Mouse (Mus musculus) splenic B cell, adult 2 months (primary cell): ENCODE measurements around the gene Ndufb5.
"Not testable (repeated sequence)": the region's sequence is repeated elsewhere in the genome, so short reads cannot be mapped to it uniquely, and the experiment has no call there.

Experiments used
- DNase-seq: peaks from one replicate; pipeline ENCODE4 v3.0.0-alpha.2; 2011; ENCODE audit warnings: low read depth, low spot score
- H3K27me3 ChIP-seq: 2 replicates; pipeline ENCODE4 v1.6.1; 2012; ENCODE audit warnings: mild to moderate bottlenecking, low read length, moderate library complexity, mixed read lengths; ENCODE audit not compliant: control insufficient read depth, poor library complexity, insufficient read depth, severe bottlenecking
- H3K36me3 ChIP-seq: 2 replicates; pipeline ENCODE4 v1.6.1; 2012; ENCODE audit warnings: mild to moderate bottlenecking, low read length, moderate library complexity, mixed read lengths; ENCODE audit not compliant: control insufficient read depth, poor library complexity, insufficient read depth, severe bottlenecking

The Ndufb5 gene

DNA sequence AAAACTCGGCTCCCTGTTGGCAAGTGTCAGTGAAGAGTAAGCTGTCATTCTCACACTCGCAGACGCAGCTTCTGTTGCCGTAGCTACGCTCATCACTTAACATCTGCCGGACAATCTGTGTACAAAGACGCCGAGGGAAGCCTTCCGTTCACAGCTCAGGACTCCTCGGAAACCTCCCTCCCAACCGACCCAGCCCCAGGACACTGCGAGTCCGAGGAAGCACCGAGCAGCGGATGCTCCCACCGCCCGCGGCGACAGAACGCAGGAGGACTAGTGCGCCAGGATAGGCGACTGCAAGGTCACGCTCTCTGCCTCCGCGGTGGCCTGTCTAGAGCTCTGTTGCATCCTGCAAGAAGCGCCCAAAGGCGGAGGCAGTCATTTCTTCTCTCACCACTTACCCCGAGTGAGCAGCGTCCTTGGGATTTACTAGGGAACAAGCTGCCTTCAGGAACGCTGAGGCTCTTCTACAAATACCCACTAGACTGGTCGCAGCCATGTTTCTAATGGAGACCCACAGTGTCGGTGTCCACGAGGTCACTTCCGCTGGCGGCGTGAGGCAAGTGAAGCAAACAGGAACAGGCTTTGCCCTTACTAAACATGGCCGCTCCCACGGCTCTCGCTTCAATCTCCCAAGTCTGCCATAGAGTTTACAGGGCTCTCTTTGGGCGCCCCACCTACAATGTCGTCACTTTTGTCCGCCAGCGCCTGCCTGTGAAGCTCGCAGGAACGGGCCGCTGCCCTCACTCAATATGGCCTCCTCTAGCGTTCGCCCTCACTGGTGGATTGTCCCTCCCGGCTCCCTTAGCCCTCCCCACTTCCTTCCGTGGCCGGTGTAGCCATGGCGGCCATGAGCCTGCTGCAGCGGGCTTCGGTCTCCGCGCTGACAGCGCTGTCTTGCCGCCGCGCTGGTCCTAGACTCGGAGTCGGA, at the start of gene Ndufb5:
Gene Ndufb5, plus strand, starts transcription at position 747 of the 928 bp plus-strand sequence.
- DNase-seq, result peak; percentile 99
- Histone ChIP-seq H3K27me3 (no peaks in the 10 kb centered on the region), H3K36me3 (peaks cover 6% of the 10 kb centered on the region)

DNA sequence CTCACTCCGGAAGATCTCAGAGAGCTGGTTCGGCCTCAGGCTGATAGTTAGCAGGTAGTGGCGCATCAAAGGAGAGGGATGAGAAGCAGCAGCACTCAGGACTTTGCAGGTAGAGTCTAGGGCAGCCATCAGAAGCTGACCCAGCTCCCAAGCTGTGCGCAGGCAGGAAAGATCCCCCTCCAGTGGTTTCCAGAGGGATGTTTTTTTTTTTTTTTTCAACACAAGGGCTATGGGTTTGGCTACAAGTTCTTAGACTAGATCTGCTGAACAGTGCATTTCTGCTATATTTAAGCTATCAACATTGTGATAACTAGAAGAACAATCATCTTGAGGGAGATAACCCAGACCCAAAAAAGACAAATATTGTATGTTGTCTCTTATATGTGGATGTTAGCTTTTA, 49.6 kb upstream of the Ndufb5 start:
- DNase-seq, result no peak
- H3K36me3 ChIP-seq, result no peaks in the 10 kb centered on the region
- no peaks in the 10 kb centered on the region for H3K27me3 ChIP-seq

DNA sequence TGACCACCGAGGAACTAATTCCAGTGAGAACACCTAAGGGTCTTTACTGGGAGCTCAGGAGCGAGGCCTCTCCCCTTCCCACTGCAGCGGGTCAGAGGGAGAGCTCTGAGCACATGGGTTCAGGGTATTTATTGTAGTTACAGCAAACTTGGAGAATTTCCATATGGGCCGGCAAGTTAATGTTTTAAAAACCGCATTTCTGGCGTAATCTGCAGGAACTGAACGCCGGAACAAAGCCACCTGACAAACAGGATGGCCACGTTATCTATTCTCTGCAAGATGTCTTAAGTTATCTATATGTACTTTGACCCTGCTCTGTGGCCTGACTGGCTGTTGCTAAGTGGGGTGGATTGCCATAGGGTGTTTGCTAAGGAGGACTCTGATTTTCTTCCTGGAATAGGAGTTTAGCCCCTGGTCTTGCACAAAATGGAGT, 47.2 kb upstream of the Ndufb5 start:
- Histone ChIP-seq H3K27me3 (no peaks in the 10 kb centered on the region), H3K36me3 (no peaks in the 10 kb centered on the region)
- no peak for DNase-seq

DNA sequence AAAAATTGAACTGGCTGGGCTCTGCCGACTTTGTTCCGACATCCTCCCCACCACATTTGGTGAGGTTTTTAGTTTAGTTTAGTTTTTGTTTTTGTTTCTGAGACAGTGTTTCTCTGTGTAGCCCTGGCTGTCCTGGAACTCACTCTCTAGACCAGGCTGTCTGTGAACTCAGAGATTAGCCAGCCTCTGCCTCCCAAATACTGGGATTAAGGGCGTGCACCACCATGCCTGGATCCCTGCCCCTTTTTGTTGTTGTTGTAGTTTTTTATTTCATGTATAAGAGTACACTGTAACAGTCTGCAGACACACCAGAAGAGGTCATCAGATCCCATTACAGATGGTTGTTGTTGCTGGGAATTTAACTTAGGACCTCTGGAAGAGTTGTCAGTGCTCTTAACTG, 46.8 kb upstream of the Ndufb5 start:
- DNase-seq, result no peak

DNA sequence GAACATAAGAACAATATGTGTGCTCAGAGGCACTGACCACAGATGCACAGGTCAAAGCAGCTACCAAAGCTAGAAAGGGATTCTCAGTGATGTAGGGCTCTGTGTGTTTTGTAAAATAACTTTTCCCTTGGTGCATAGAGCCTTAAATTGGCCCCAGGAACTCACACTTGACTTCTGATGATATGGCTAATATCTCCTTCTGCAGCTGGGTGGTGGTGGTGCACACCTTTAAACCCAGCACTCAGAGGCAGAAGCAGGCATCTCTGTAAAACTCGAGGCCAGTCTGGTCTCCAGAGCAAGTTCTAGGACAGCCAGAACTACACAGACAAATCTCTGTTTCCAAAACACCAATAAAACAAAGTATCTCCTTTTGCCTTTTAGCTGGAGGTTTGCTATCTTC, 45.9 kb upstream of the Ndufb5 start:
- DNase-seq, result no peak

More for the DNA sequence above, 46.8 kb upstream of the Ndufb5 start:
- H3K36me3 ChIP-seq, result no peaks in the 10 kb centered on the region
- H3K27me3 ChIP-seq, result no peaks in the 10 kb centered on the region

DNA sequence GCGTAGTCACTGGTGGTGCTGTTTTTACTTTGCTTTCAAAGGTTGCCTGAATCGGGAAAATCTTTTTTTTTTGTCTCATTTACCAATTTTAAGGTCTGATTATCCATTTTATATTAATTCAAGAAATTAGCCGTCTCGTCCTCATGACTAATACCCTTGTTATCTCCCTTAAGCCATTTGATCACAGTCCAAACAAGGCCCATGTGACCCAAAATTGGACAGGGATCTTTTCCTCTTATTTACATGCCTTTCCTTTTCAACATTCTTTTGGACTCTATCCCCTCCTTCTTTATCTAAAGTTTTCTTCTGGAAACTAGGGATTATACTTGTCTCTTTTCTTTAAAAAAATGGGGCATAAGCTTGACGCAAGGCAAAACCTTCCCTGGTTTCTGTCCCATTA, 44.9 kb upstream of the Ndufb5 start:
- DNase-seq, result no peak
- no peaks in the 10 kb centered on the region for H3K36me3 ChIP-seq
- H3K27me3 ChIP-seq, result no peaks in the 10 kb centered on the region

More for the DNA sequence above, 45.9 kb upstream of the Ndufb5 start:
- no peaks in the 10 kb centered on the region for H3K36me3 ChIP-seq
- no peaks in the 10 kb centered on the region for H3K27me3 ChIP-seq

DNA sequence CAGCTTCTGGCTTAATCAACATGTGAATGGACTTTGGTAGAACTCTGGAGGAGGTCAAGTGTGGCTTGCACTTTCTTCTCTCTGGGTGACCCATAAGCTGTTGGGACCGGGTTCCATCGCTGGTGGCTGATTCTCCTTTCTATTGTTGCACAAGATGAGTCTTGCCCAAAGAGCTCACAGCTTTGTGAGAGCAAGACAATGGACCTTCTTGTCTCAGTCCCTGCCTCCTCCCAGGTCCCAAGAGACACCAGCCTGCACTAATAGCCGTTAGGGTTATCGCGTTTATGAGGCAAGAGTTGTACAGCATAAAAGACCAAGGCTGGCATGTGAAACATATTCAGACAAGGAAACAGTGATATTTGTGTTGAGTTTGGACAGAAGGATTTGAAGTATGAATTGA, 42.6 kb upstream of the Ndufb5 start:
- DNase-seq, result no peak
- no peaks in the 10 kb centered on the region for H3K36me3 ChIP-seq

DNA sequence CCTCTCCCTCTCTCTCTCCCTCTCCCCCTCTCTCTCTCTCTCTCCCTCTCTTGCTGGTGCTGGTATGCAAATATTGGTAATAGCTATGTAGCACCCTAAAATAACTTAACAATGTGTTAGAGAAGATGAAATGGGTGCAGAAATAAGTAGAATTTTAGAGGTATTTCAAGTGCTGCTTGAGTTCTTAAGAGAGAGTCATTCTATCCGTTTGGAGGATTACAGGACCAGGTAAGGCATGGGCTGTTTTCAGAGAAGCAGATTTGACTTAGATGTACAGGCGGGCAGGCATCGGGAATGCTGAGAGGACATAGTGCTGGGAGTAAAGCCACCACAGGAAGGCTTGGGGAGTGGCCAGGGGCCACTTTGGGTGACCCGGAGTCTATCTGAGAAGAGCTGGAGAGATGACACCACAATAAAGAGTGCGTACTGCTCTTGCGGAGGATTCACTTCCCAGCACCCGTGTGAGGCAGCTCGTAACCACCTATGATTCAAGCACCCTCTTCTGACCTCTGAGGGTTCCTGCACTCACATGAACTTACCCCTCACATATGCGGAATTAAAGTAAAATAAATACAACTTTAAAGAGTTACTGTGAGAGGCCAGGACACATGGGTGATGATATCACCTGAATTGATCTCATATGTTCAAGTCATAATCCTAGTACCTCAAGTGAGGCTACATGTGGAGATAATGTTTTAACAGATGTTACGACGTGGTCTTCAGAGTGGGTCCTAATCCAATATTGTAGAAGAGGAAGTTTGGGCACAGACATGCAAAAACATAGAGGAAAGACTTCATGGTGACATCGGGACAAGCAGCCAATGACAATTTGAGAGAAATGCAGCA, 41.8 kb upstream of the Ndufb5 start:
- DNase-seq, result no peak
- Histone ChIP-seq H3K36me3 (no peaks in the 10 kb centered on the region), H3K27me3 (no peaks in the 10 kb centered on the region)

More for the DNA sequence above, 42.6 kb upstream of the Ndufb5 start:
- no peaks in the 10 kb centered on the region for H3K27me3 ChIP-seq

DNA sequence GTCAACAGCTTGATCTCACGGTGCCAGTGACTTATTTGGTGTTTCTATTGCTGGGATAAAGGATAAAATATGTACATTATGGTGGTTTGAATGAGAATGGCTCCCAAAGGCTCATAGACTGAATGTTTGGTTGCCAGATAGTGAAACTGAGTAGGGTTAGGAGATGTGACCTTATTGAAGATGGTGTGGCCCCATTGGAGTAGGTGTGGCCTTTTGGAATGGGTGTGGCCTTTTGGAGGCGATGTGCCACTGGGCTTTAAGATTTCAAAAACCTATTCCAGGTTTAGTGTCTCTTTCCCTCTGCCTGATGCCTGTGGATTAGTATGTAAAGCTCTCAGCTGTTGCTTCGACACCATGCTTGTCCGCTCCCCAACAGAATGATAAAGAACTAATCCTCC, 41.2 kb upstream of the Ndufb5 start:
- no peaks in the 10 kb centered on the region for H3K36me3 ChIP-seq
- DNase-seq, result no peak

DNA sequence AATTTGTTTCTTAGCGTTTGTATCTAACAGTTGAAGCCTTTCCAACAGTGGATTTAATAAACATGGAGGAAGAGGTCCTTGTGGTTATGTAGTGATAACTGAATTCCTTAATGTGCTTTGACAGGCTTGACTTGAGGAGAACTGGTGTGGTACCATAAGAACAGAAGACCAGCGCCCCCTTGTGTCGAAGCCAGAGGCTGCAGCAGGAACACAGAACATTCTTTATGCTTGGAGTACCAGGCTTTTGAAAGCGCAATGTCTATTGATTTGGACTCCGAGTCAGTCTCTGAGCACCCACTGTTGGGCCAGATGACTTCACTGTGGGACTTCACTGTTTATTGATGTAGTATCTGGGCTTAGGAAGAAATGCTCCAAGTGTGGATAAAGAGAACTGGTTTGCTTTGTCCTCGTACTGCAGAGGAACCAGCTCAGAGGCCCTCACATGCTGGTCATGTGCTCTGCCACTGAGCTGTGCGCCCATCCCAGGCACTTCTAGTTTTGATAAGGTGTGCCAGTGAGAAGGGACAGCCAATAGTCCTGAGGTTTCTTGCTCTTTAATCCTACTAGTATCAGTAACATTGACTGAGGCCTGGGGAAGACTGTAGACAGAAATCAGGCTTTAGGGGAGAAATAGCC, 38.4 kb upstream of the Ndufb5 start:
- Histone ChIP-seq H3K36me3 (no peaks in the 10 kb centered on the region), H3K27me3 (no peaks in the 10 kb centered on the region)
- peak; percentile 87 for DNase-seq

More for the DNA sequence above, 41.2 kb upstream of the Ndufb5 start:
- H3K27me3 ChIP-seq, result no peaks in the 10 kb centered on the region

DNA sequence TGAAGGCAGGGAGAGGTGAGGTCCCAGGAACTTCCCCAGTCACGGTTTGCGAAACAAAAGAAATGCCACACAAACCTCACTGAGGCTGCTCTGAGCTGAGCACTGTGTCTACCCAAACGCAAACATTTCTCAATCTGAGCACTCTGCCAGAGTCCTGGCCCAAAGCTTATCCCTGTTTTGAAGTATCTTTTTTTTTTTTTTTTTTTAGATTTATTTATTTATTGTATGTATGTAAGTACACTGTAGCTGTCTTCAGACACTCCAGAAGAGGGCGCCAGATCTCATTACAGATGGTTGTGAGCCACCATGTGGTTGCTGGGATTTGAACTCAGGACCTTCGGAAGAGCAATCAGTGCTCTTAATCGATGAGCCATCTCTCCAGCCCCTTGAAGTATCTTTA, 32.8 kb upstream of the Ndufb5 start:
- DNase-seq, H3K27me3 ChIP-seq, H3K36me3 ChIP-seq: not testable (repeated sequence)

DNA sequence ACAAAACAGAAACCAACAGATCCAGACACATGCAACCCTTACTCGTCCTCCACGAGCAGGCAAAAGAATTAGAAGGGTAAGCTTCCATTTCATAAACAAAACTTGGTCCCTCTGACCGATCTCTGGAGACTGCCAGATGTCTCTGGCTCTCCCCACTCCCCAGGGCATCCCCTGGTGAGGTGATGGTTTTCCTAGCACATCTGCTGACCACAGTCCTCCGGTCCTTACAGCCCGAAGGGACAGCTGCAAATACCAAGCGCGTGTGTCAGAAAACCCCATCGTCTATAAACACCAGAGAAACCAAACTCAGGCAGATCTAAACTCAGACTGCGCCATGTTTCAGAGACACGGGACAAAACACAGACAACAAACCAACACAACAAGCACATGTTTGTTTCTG, 32.2 kb upstream of the Ndufb5 start:
- not testable (repeated sequence) for DNase-seq, H3K36me3 ChIP-seq

DNA sequence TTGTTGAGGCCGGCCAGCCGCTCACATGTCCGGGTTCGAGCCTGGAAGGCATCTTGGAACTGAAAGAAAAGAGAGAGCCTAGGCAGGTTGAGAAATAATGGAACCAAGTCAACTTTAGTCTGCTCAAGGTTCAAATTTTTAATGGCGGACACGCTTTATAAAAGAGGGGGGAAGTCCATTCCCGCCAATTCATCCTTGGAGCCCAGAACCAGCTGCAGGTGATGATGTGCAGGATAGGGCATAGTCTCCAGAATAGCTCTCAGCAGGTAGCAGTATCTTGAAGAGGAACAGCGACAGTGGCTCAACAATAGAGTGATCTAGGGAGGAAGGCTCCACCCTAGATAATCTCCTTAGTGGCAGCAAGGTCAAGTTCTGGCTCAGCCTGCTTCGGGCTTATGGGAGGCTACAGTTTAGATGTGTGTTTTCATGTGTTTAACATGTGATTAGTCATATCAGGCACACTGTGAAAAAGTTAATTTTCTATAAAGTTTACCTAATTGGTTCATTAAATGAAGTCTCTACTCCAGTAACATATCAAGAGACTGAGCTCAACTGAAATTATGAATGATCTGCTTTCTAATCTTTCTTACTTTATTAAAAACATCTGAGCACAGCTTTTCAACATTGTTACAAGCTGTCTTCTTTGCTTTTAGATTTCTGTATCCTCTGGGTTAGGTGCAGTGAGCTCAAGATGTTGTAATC, 31.0 kb upstream of the Ndufb5 start, which contains the start of gene Actl6a:
Gene Actl6a, plus strand, starts transcription at position 652 of the 702 bp plus-strand sequence.
- not testable (repeated sequence) for H3K36me3 ChIP-seq, H3K27me3 ChIP-seq, DNase-seq

More for the DNA sequence above, 32.2 kb upstream of the Ndufb5 start:
- not testable (repeated sequence) for H3K27me3 ChIP-seq

DNA sequence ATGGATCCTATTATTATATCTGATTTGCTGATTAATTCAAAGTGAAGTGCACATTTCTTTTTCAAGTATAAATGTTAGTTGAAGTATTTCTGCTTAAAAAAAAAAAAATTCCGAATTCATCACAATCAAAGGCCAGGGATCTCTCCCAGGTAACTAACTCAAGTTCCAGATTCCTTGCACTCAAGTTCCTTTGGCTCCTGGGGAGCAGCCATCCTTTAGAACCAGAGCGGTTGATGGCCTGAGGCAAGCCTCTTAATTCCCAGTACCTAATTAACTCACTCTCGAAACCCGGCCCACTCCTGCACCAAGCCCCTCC, 28.8 kb upstream of the Ndufb5 start:
- Histone ChIP-seq H3K36me3 (0 out of 2 replicates have a peak, but pooled peaks cover 5% of the 10 kb centered on the region), H3K27me3 (no peaks in the 10 kb centered on the region)
- DNase-seq, result no peak
